ENCODE assay signal across 25 mouse cellular contexts in genomic region chr8:90056331-90056730, GRCm38 (mm10).
DNase-seq lines count a peak whose midpoint lies in the region; ATAC-seq and TF ChIP-seq lines count a peak whose summit lies in the region.
"Had no signal": no experiment of that assay in that cellular context is flagged by ENCODE, and none has a peak within 500 bp of the region (broad histone marks: within the 10 kb centered on the region; RNA-seq: fewer than 3 reads in every experiment).

No protein-coding gene starts in this region.

- no peak for ATAC-seq in liver, embryonic 11.5 days (replicated peaks; ENCODE audit: low FRiP score)
- ATAC-seq: activated CD4-positive, CD25-positive, alpha-beta regulatory T cell, adult 4 months; CD4-positive, CD25-positive, alpha-beta regulatory T cell, adult 4 months; forebrain, embryonic 14.5 days; Patski had no signal

- H3K27me3 ChIP-seq in liver, adult 2 months (ENCODE audit: control insufficient read depth, insufficient read depth, low read length), result no peaks in the 10 kb centered on the region
- no peaks in the 10 kb centered on the region for H3K27me3 ChIP-seq in liver, embryonic 11.5 days (replicated peaks; ENCODE audit: control insufficient read depth, insufficient read depth, low read length)
- H3K27me3 ChIP-seq: CH12.LX; embryonic facial prominence, embryonic 12.5 days had no signal

- H3K4me2 ChIP-seq in liver, embryonic 11.5 days, result no peak overlapping the region
- H3K4me2 ChIP-seq: embryonic facial prominence, embryonic 12.5 days had no signal

- no peak for TF ChIP-seq POLR2A in liver, adult 2 months (IDR thresholded peaks at IDR 0.05; ENCODE audit: extremely low read depth, insufficient read depth, low read length)

- no peak overlapping the region for H3K9ac ChIP-seq in liver, adult 2 months (ENCODE audit: low read depth, low read length)
- no peak overlapping the region for H3K9ac ChIP-seq in liver, embryonic 11.5 days (ENCODE audit: low read depth, low read length)
- H3K9ac ChIP-seq: embryonic facial prominence, embryonic 12.5 days had no signal

- peak; percentile 12 for DNase-seq in kidney, adult 18-20 months
- DNase-seq in kidney, adult 11 months, result no peak
- DNase-seq in kidney, adult 8-10 months, result peak; percentile 14 to 23
- no peak for DNase-seq in kidney, postnatal 10 days
- peak; percentile 13 for DNase-seq in kidney, postnatal 14 days
- DNase-seq in kidney, postnatal 4 days, result no peak
- DNase-seq in liver, adult 2 months (ENCODE audit: extremely low read depth, low read depth, low spot score), result peak; percentile 25
- no peak for DNase-seq in liver, embryonic 11.5 days (ENCODE audit: low spot score)
- DNase-seq: adrenal gland, adult 8-10 months; adrenal gland, postnatal 14 days; adrenal gland, postnatal 36 days; B cell, adult 2 months; cerebellum, adult 11-12 months; cerebellum, adult 2 months; cerebellum, adult 9-10 months; cerebellum, postnatal 10 days; cerebellum, postnatal 25 days had no signal

- no peak overlapping the region for H3K27ac ChIP-seq in liver, adult 2 months (replicated peaks; ENCODE audit: insufficient read depth, low read depth, low read length)
- H3K27ac ChIP-seq in liver, embryonic 11.5 days (ENCODE audit: low read depth, low read length), result no peak overlapping the region
- H3K27ac ChIP-seq: embryonic facial prominence, embryonic 10.5 days; embryonic facial prominence, embryonic 12.5 days had no signal

- no peaks in the 10 kb centered on the region for H3K9me3 ChIP-seq in liver, embryonic 11.5 days (ENCODE audit: control insufficient read depth, low read length)
- H3K9me3 ChIP-seq: embryonic facial prominence, embryonic 10.5 days; embryonic facial prominence, embryonic 12.5 days had no signal

- no peak for TF ChIP-seq CTCF in liver, adult 2 months (IDR thresholded peaks at IDR 0.05; ENCODE audit: low read depth, low read length)

- H3K4me1 ChIP-seq in liver, adult 2 months (ENCODE audit: control insufficient read depth, insufficient read depth, low read length), result no peaks in the 10 kb centered on the region
- H3K4me1 ChIP-seq in liver, embryonic 11.5 days (replicated peaks; ENCODE audit: control insufficient read depth, insufficient read depth, low read length), result no peaks in the 10 kb centered on the region
- H3K4me1 ChIP-seq: embryonic facial prominence, embryonic 10.5 days; embryonic facial prominence, embryonic 12.5 days had no signal

- H3K36me3 ChIP-seq in liver, adult 2 months (ENCODE audit: control insufficient read depth, insufficient read depth, low read length), result no peaks in the 10 kb centered on the region
- no peaks in the 10 kb centered on the region for H3K36me3 ChIP-seq in liver, embryonic 11.5 days (ENCODE audit: control insufficient read depth, insufficient read depth, low read length)
- H3K36me3 ChIP-seq: embryonic facial prominence, embryonic 10.5 days; embryonic facial prominence, embryonic 12.5 days; G1E had no signal

- H3K79me2 ChIP-seq in liver, adult 2 months (ENCODE audit: control insufficient read depth, insufficient read depth, low read length), result no peaks in the 10 kb centered on the region

- no peak overlapping the region for H3K4me3 ChIP-seq in liver, adult 2 months (ENCODE audit: insufficient read depth, low read depth, low read length)
- no peak overlapping the region for H3K4me3 ChIP-seq in liver, embryonic 11.5 days (ENCODE audit: low read depth, low read length)
- H3K4me3 ChIP-seq: embryonic facial prominence, embryonic 10.5 days; embryonic facial prominence, embryonic 12.5 days had no signal

- WGBS in liver, adult 2 months, result 81% methylated on average over 1 of the region's 1 CpGs
- WGBS in liver, embryonic 11.5 days, result 62% methylated on average over 1 of the region's 1 CpGs

Comparison
In these comparisons a context has a peak if more than half of its experiments do, and no peak if none do; other contexts are left out.
1. DNase-seq: peak in kidney, adult 18-20 months (single experiment), kidney, adult 8-10 months (2 of 2), kidney, postnatal 14 days (single experiment) and liver, adult 2 months (single experiment); none in kidney, adult 11 months (single experiment), kidney, postnatal 10 days (single experiment), kidney, postnatal 4 days (0 of 2) and liver, embryonic 11.5 days (single experiment).